Mouse (Mus musculus) liver, embryonic 13.5 days (tissue): ENCODE data around the gene Tpm1. TPM values are rescaled to one million over a fixed set of nuclear protein-coding genes. Genes with fewer than 3 reads are reported as not detected.

ENCODE experiments used
- ATAC-seq: fragments of 200-750 bp; cut with Nextera tagmentation; 2 replicates; pipeline ENCODE4 v1.8.0; 2017; ENCODE audit warnings: low read depth, mild to moderate bottlenecking, moderate number of reproducible peaks, moderate library complexity
- DNase-seq: peaks from one replicate; pipeline ENCODE4 v3.0.0; 2022
- H3K27ac ChIP-seq: fragments of 300-500 bp; sonication (generic); 2 replicates; pipeline ENCODE4 v1.5.1; 2015; ENCODE audit warnings: moderate library complexity, mild to moderate bottlenecking, inconsistent platforms
- H3K27me3 ChIP-seq: fragments of 300-500 bp; sonication (generic); 2 replicates; pipeline ENCODE4 v1.6.1; 2015; ENCODE audit warnings: mild to moderate bottlenecking, inconsistent platforms
- H3K36me3 ChIP-seq: fragments of 300-500 bp; sonication (generic); 2 replicates; pipeline ENCODE4 v1.6.1; 2015; ENCODE audit warnings: mild to moderate bottlenecking, inconsistent platforms
- H3K4me1 ChIP-seq: fragments of 300-500 bp; sonication (generic); replicated peaks from 2 replicates; pipeline ENCODE4 v1.6.1; 2015; ENCODE audit warnings: inconsistent platforms
- H3K4me2 ChIP-seq: fragments of 300-500 bp; sonication (generic); 2 replicates; pipeline ENCODE4 v1.6.1; 2015; ENCODE audit warnings: inconsistent platforms, mild to moderate bottlenecking, moderate library complexity
- H3K4me3 ChIP-seq: fragments of 300-500 bp; sonication (generic); replicated peaks from 2 replicates; pipeline ENCODE4 v1.5.1; 2015; ENCODE audit warnings: mild to moderate bottlenecking, inconsistent platforms
- H3K9ac ChIP-seq: fragments of 300-500 bp; sonication (generic); 2 replicates; pipeline ENCODE4 v1.6.1; 2015; ENCODE audit warnings: mild to moderate bottlenecking, inconsistent platforms
- H3K9me3 ChIP-seq: fragments of 300-500 bp; sonication (generic); replicated peaks from 2 replicates; pipeline ENCODE4 v1.6.1; 2016; ENCODE audit warnings: inconsistent platforms
- WGBS: fragments of 180-500 bp; shearing (Covaris S2); methylation state at CpG from one replicate; pipeline ENCODE4 v1.1.7; 2015; ENCODE audit not compliant: insufficient replicate concordance; 5-methylcytosine and 5-hydroxymethylcytosine counted together
- polyA plus RNA-seq: library from polyadenylated mRNA; unstranded; fragments of >200 nt; fragmentation: Nextera tagmentation; extraction: Ambion mirVana; gene quantifications from 2 replicates; pipeline ENCODE4 v1.2.1, GENCODE M21; 2015

Tpm1 gene
- polyA plus RNA-seq, 1 experiment from 2014 or later: 168 TPM

GRCm38 (mm10) chr9:67072182-67072581 is 23.0 kb upstream of the Tpm1 start:
- H3K4me1 ChIP-seq: peaks cover 26% of the 10 kb centered on the region
- no peak overlapping the region for H3K27ac ChIP-seq
- H3K36me3 ChIP-seq: no peaks in the 10 kb centered on the region
- no peak overlapping the region for H3K9ac ChIP-seq
- 27% methylated on average over 2 of the region's 2 CpGs for WGBS
- ATAC-seq (0 out of 2 replicates have a peak, but pooled peaks have one; percentile 29), DNase-seq (no peak)
- H3K9me3 ChIP-seq: no peaks in the 10 kb centered on the region
- H3K4me3 ChIP-seq: no peak overlapping the region
- H3K27me3 ChIP-seq: no peaks in the 10 kb centered on the region
- H3K4me2 ChIP-seq: no peak overlapping the region

GRCm38 (mm10) chr9:67071596-67071995 is 22.4 kb upstream of the Tpm1 start:
- Histone ChIP-seq H3K4me1 (peaks cover 20% of the 10 kb centered on the region), H3K4me2 (no peak overlapping the region), H3K4me3 (no peak overlapping the region), H3K27me3 (no peaks in the 10 kb centered on the region), H3K36me3 (no peaks in the 10 kb centered on the region), H3K27ac (no peak overlapping the region), H3K9ac (no peak overlapping the region), H3K9me3 (no peaks in the 10 kb centered on the region)
- ATAC-seq (no peak), DNase-seq (no peak)
- WGBS: 58% methylated on average over 7 of the region's 7 CpGs

- H3K9ac ChIP-seq: no peak overlapping the region
- no peak overlapping the region for H3K4me2 ChIP-seq
- DNase-seq (no peak), ATAC-seq (peak; percentile 34; the same call in 1 of the 2 replicates)
- no peaks in the 10 kb centered on the region for H3K9me3 ChIP-seq
- no peaks in the 10 kb centered on the region for H3K36me3 ChIP-seq
- H3K27me3 ChIP-seq: no peaks in the 10 kb centered on the region
- H3K27ac ChIP-seq: no peak overlapping the region
- 17% methylated on average over 6 of the region's 6 CpGs for WGBS
- H3K4me1 ChIP-seq: peaks cover 15% of the 10 kb centered on the region
- H3K4me3 ChIP-seq: no peak overlapping the region
Measured at GRCm38 (mm10) chr9:67071103-67071502, 21.9 kb upstream of the Tpm1 start.

GRCm38 (mm10) chr9:67066616-67067015 is 17.4 kb upstream of the Tpm1 start:
- Histone ChIP-seq H3K27ac (no peak overlapping the region), H3K27me3 (no peaks in the 10 kb centered on the region), H3K4me3 (no peak overlapping the region), H3K4me2 (no peak overlapping the region), H3K9ac (no peak overlapping the region), H3K9me3 (no peaks in the 10 kb centered on the region), H3K4me1 (peaks cover 11% of the 10 kb centered on the region), H3K36me3 (no peaks in the 10 kb centered on the region)
- WGBS: 78% methylated on average over 6 of the region's 6 CpGs
- DNase-seq (no peak), ATAC-seq (no peak)

GRCm38 (mm10) chr9:67059714-67060113 is 10.5 kb upstream of the Tpm1 start:
- ATAC-seq (no peak), DNase-seq (no peak)
- no peaks in the 10 kb centered on the region for H3K9me3 ChIP-seq
- H3K27ac ChIP-seq: no peak overlapping the region
- no peak overlapping the region for H3K4me3 ChIP-seq
- H3K4me1 ChIP-seq: no peaks in the 10 kb centered on the region
- H3K36me3 ChIP-seq: no peaks in the 10 kb centered on the region
- H3K27me3 ChIP-seq: no peaks in the 10 kb centered on the region
- WGBS: 66% methylated on average over 12 of the region's 12 CpGs
- H3K4me2 ChIP-seq: no peak overlapping the region
- no peak overlapping the region for H3K9ac ChIP-seq

- no peaks in the 10 kb centered on the region for H3K27me3 ChIP-seq
- no peak overlapping the region for H3K27ac ChIP-seq
- no peak for DNase-seq
- no peak overlapping the region for H3K4me2 ChIP-seq
- H3K4me1 ChIP-seq: no peaks in the 10 kb centered on the region
- WGBS: 76% methylated on average over 6 of the region's 6 CpGs
- no peak for ATAC-seq
- H3K36me3 ChIP-seq: no peaks in the 10 kb centered on the region
- H3K9me3 ChIP-seq: no peaks in the 10 kb centered on the region
- no peak overlapping the region for H3K9ac ChIP-seq
- no peak overlapping the region for H3K4me3 ChIP-seq
Measured at GRCm38 (mm10) chr9:67058366-67058765, 9.2 kb upstream of the Tpm1 start.

- DNase-seq: no peak
- Histone ChIP-seq H3K9ac (no peak overlapping the region), H3K27ac (no peak overlapping the region), H3K27me3 (peaks cover 66% of the 10 kb centered on the region), H3K4me1 (peaks cover 32% of the 10 kb centered on the region), H3K9me3 (no peaks in the 10 kb centered on the region), H3K4me2 (no peak overlapping the region), H3K36me3 (no peaks in the 10 kb centered on the region), H3K4me3 (no peak overlapping the region)
- ATAC-seq: no peak
- WGBS: 68% methylated on average over 6 of the region's 6 CpGs
Measured at GRCm38 (mm10) chr9:67050736-67051337, 1.6 kb upstream of the Tpm1 start.

GRCm38 (mm10) chr9:67049836-67050235 is 630 bp upstream of the Tpm1 start:
- peak overlapping the region; percentile 57 for H3K4me3 ChIP-seq
- ATAC-seq (no peak), DNase-seq (no peak)
- peaks cover 76% of the 10 kb centered on the region for H3K27me3 ChIP-seq
- H3K9me3 ChIP-seq: no peaks in the 10 kb centered on the region
- peaks cover 41% of the 10 kb centered on the region for H3K4me1 ChIP-seq
- 34% methylated on average over 7 of the region's 7 CpGs for WGBS
- no peaks in the 10 kb centered on the region for H3K36me3 ChIP-seq
- peak overlapping the region; percentile 66 for H3K4me2 ChIP-seq
- no peak overlapping the region for H3K27ac ChIP-seq
- H3K9ac ChIP-seq: no peak overlapping the region

GRCm38 (mm10) chr9:67048483-67049085 is 622 bp downstream of the Tpm1 start:
- peaks cover 81% of the 10 kb centered on the region for H3K27me3 ChIP-seq
- H3K36me3 ChIP-seq: no peaks in the 10 kb centered on the region
- peak overlapping the region; percentile 41 for H3K9ac ChIP-seq
- no peaks in the 10 kb centered on the region for H3K9me3 ChIP-seq
- H3K4me3 ChIP-seq: peak overlapping the region; percentile 57
- WGBS: under 1% methylated on average over 26 of the region's 26 CpGs
- peak overlapping the region; percentile 66 for H3K4me2 ChIP-seq
- peak overlapping the region; percentile 36; the same call in 1 of the 2 replicates for H3K27ac ChIP-seq
- H3K4me1 ChIP-seq: peaks cover 49% of the 10 kb centered on the region
- DNase-seq (no peak), ATAC-seq (no peak)

GRCm38 (mm10) chr9:67047606-67048482 is 1.4 kb downstream of the Tpm1 start:
- DNase-seq (no peak), ATAC-seq (no peak)
- Histone ChIP-seq H3K4me3 (peak overlapping the region; percentile 57), H3K27me3 (peaks cover 81% of the 10 kb centered on the region), H3K4me1 (peaks cover 49% of the 10 kb centered on the region), H3K9me3 (no peaks in the 10 kb centered on the region), H3K27ac (no peak overlapping the region), H3K4me2 (peak overlapping the region; percentile 66), H3K9ac (peak overlapping the region; percentile 41), H3K36me3 (no peaks in the 10 kb centered on the region)
- WGBS: 1% methylated on average over 50 of the region's 50 CpGs

- H3K27me3 ChIP-seq: peaks cover 75% of the 10 kb centered on the region
- H3K4me3 ChIP-seq: peak overlapping the region; percentile 57
- no peak for DNase-seq
- H3K9ac ChIP-seq: peak overlapping the region; percentile 41
- peaks cover 53% of the 10 kb centered on the region for H3K4me1 ChIP-seq
- WGBS: 8% methylated on average over 15 of the region's 15 CpGs
- no peaks in the 10 kb centered on the region for H3K9me3 ChIP-seq
- no peaks in the 10 kb centered on the region for H3K36me3 ChIP-seq
- ATAC-seq: no peak
- H3K27ac ChIP-seq: no peak overlapping the region; the same call in 1 of the 2 replicates
- H3K4me2 ChIP-seq: peak overlapping the region; percentile 66
Measured at GRCm38 (mm10) chr9:67046881-67047605, 2.2 kb downstream of the Tpm1 start.
